Mouse (Mus musculus) forebrain, embryonic 16.5 days (tissue): ENCODE measurements around the gene Hs6st3. TPM values are rescaled to one million over a fixed set of nuclear protein-coding genes. Genes with fewer than 3 reads are reported as not detected.

Experiments
- ATAC-seq: fragments of 200-750 bp; cut with Nextera tagmentation; 2 replicates; pipeline ENCODE4 v1.8.0; 2017; ENCODE audit warnings: mild to moderate bottlenecking, moderate library complexity
- H3K27ac ChIP-seq: fragments of 300-500 bp; sonication (generic); 2 replicates; pipeline ENCODE4 v1.5.1; 2014; ENCODE audit warnings: low read length, control low read depth
- H3K27me3 ChIP-seq: fragments of 300-500 bp; sonication (generic); replicated peaks from 2 replicates; pipeline ENCODE4 v1.6.1; 2014; ENCODE audit warnings: low read length; ENCODE audit not compliant: control insufficient read depth, insufficient read depth
- H3K36me3 ChIP-seq: fragments of 300-500 bp; sonication (generic); 2 replicates; pipeline ENCODE4 v1.6.1; 2014; ENCODE audit not compliant: control insufficient read depth, insufficient read depth
- H3K4me1 ChIP-seq: fragments of 300-500 bp; sonication (generic); replicated peaks from 2 replicates; pipeline ENCODE4 v1.6.1; 2014; ENCODE audit warnings: low read length; ENCODE audit not compliant: control insufficient read depth, insufficient read depth
- H3K4me2 ChIP-seq: fragments of 300-500 bp; sonication (generic); 2 replicates; pipeline ENCODE4 v1.6.1; 2014; ENCODE audit warnings: mild to moderate bottlenecking, low read length, control low read depth
- H3K4me3 ChIP-seq: fragments of 300-500 bp; sonication (generic); replicated peaks from 2 replicates; pipeline ENCODE4 v1.5.1; 2014; ENCODE audit warnings: mild to moderate bottlenecking, low read length, control low read depth
- H3K9ac ChIP-seq: fragments of 300-500 bp; sonication (generic); replicated peaks from 2 replicates; pipeline ENCODE4 v1.6.1; 2014; ENCODE audit warnings: low read depth, low read length, control low read depth
- H3K9me3 ChIP-seq: fragments of 300-500 bp; sonication (generic); 2 replicates; pipeline ENCODE4 v1.6.1; 2016; ENCODE audit warnings: low read length; ENCODE audit not compliant: control insufficient read depth
- WGBS: fragments of 180-500 bp; shearing (Covaris S2); extraction: QIAGEN DNeasy Blood & Tissue Kit; methylation state at CpG from one replicate; pipeline ENCODE4 v1.1.7; 2014; 5-methylcytosine and 5-hydroxymethylcytosine counted together
- polyA plus RNA-seq: library from polyadenylated mRNA; unstranded; fragments of >200 nt; fragmentation: Nextera tagmentation; extraction: Ambion mirVana; gene quantifications from 2 replicates; pipeline ENCODE4 v1.2.1, GENCODE M21; 2015

Gene Hs6st3
- polyA plus RNA-seq, result 0.70 and 0.87 TPM in 2 replicates

- WGBS, result 1% methylated on average over 85 of the region's 100 CpGs
- peak within 1 kb of the TSS; percentile 98 for H3K4me2 ChIP-seq
- peak within 1 kb of the TSS; percentile 71 for H3K9ac ChIP-seq
- peaks cover 20% of the 10 kb centered on the region for H3K4me1 ChIP-seq
- H3K9me3 ChIP-seq, result no peaks in the 10 kb centered on the region
- H3K27me3 ChIP-seq, result peaks cover 19% of the 10 kb centered on the region
- H3K36me3 ChIP-seq, result no peaks in the 10 kb centered on the region
- peak; percentile 53 for ATAC-seq
- H3K27ac ChIP-seq, result no peak within 1 kb of the TSS
- peak within 1 kb of the TSS; percentile 71 for H3K4me3 ChIP-seq
These were observed at the start of gene Hs6st3 for GRCm38 (mm10) chr14:119137906-119138785. TSS of gene Hs6st3 (plus strand) at chr14:119138341.

- peaks cover 10% of the 10 kb centered on the region for H3K4me1 ChIP-seq
- H3K9me3 ChIP-seq, result no peaks in the 10 kb centered on the region
- peak; percentile 98 for ATAC-seq
- peak within 1 kb of the TSS; percentile 93 for H3K4me2 ChIP-seq
- no peaks in the 10 kb centered on the region for H3K27me3 ChIP-seq
- H3K27ac ChIP-seq, result peak within 1 kb of the TSS; percentile 72
- peak within 1 kb of the TSS; percentile 81 for H3K4me3 ChIP-seq
- H3K9ac ChIP-seq, result peak within 1 kb of the TSS; percentile 98
- no peaks in the 10 kb centered on the region for H3K36me3 ChIP-seq
- under 1% methylated on average over 64 of the region's 72 CpGs for WGBS
These were observed 39.1 kb upstream of the Hs6st3 start, which contains the start of gene Uggt2 for GRCm38 (mm10) chr14:119098851-119099569. TSS of gene Uggt2 (minus strand) at chr14:119099430.

- H3K4me3 ChIP-seq, result peak overlapping the region; percentile 81
- peak overlapping the region; percentile 72 for H3K27ac ChIP-seq
These were observed 38.6 kb upstream of the Hs6st3 start for GRCm38 (mm10) chr14:119099570-119099891.

GRCm38 (mm10) chr14:119107591-119107990 is 30.6 kb upstream of the Hs6st3 start:
- H3K4me3 ChIP-seq, result no peak overlapping the region
- H3K4me1 ChIP-seq, result no peaks in the 10 kb centered on the region
- H3K9ac ChIP-seq, result no peak overlapping the region
- no peak for ATAC-seq
- H3K36me3 ChIP-seq, result no peaks in the 10 kb centered on the region
- no peak overlapping the region for H3K4me2 ChIP-seq
- H3K27ac ChIP-seq, result no peak overlapping the region
- H3K9me3 ChIP-seq, result no peaks in the 10 kb centered on the region
- WGBS, result 77% methylated on average over 8 of the region's 8 CpGs
- H3K27me3 ChIP-seq, result no peaks in the 10 kb centered on the region

More at GRCm38 (mm10) chr14:119099570-119099891, 38.6 kb upstream of the Hs6st3 start:
- 1% methylated on average over 13 of the region's 13 CpGs for WGBS
- Histone ChIP-seq H3K9ac (peak overlapping the region; percentile 98), H3K4me1 (peaks cover 10% of the 10 kb centered on the region), H3K9me3 (no peaks in the 10 kb centered on the region), H3K4me2 (peak overlapping the region; percentile 93), H3K27me3 (no peaks in the 10 kb centered on the region), H3K36me3 (no peaks in the 10 kb centered on the region)
- peak; percentile 70; the same call in 1 of the 2 replicates for ATAC-seq

- H3K27me3 ChIP-seq, result no peaks in the 10 kb centered on the region
These were observed 29.3 kb upstream of the Hs6st3 start for GRCm38 (mm10) chr14:119108776-119109301.

GRCm38 (mm10) chr14:119109776-119110218 is 28.3 kb upstream of the Hs6st3 start:
- H3K4me2 ChIP-seq, result no peak overlapping the region
- H3K9ac ChIP-seq, result no peak overlapping the region
- no peak for ATAC-seq
- no peaks in the 10 kb centered on the region for H3K27me3 ChIP-seq
- H3K9me3 ChIP-seq, result no peaks in the 10 kb centered on the region
- no peaks in the 10 kb centered on the region for H3K36me3 ChIP-seq
- no peaks in the 10 kb centered on the region for H3K4me1 ChIP-seq
- no peak overlapping the region for H3K4me3 ChIP-seq
- WGBS, result 85% methylated on average over 3 of the region's 3 CpGs
- no peak overlapping the region for H3K27ac ChIP-seq

More at GRCm38 (mm10) chr14:119108776-119109301, 29.3 kb upstream of the Hs6st3 start:
- Histone ChIP-seq H3K4me1 (no peaks in the 10 kb centered on the region), H3K36me3 (no peaks in the 10 kb centered on the region), H3K9ac (no peak overlapping the region), H3K9me3 (no peaks in the 10 kb centered on the region), H3K4me3 (no peak overlapping the region), H3K4me2 (no peak overlapping the region), H3K27ac (no peak overlapping the region)
- ATAC-seq, result no peak
- 50% methylated on average over 7 of the region's 7 CpGs for WGBS

GRCm38 (mm10) chr14:119112558-119112957 is 25.6 kb upstream of the Hs6st3 start:
- Histone ChIP-seq H3K9ac (no peak overlapping the region), H3K27me3 (no peaks in the 10 kb centered on the region), H3K36me3 (no peaks in the 10 kb centered on the region), H3K4me3 (no peak overlapping the region), H3K4me2 (no peak overlapping the region), H3K9me3 (no peaks in the 10 kb centered on the region), H3K4me1 (no peaks in the 10 kb centered on the region), H3K27ac (no peak overlapping the region)
- ATAC-seq, result no peak
- 78% methylated on average over 6 of the region's 6 CpGs for WGBS

GRCm38 (mm10) chr14:119123582-119123981 is 14.6 kb upstream of the Hs6st3 start:
- peak overlapping the region; percentile 42 for H3K4me3 ChIP-seq
- peak overlapping the region; percentile 43; the same call in 1 of the 2 replicates for H3K27ac ChIP-seq
- peak overlapping the region; percentile 59 for H3K4me2 ChIP-seq
- peak; percentile 77 for ATAC-seq
- 6% methylated on average over 12 of the region's 12 CpGs for WGBS
- no peaks in the 10 kb centered on the region for H3K36me3 ChIP-seq
- H3K9me3 ChIP-seq, result no peaks in the 10 kb centered on the region
- peak overlapping the region; percentile 36; the same call in 1 of the 2 replicates for H3K9ac ChIP-seq
- H3K4me1 ChIP-seq, result peaks cover 7% of the 10 kb centered on the region
- H3K27me3 ChIP-seq, result no peaks in the 10 kb centered on the region

- Histone ChIP-seq H3K4me1 (peaks cover 7% of the 10 kb centered on the region), H3K27me3 (no peaks in the 10 kb centered on the region), H3K9me3 (no peaks in the 10 kb centered on the region), H3K9ac (peak overlapping the region; percentile 36; the same call in 1 of the 2 replicates), H3K27ac (no peak overlapping the region), H3K36me3 (no peaks in the 10 kb centered on the region), H3K4me2 (peak overlapping the region; percentile 59), H3K4me3 (peak overlapping the region; percentile 42)
- 15% methylated on average over 3 of the region's 3 CpGs for WGBS
- peak; percentile 93 for ATAC-seq
These were observed 14.1 kb upstream of the Hs6st3 start for GRCm38 (mm10) chr14:119124061-119124460.
